Mouse (Mus musculus) left cerebral cortex, adult 9 months (tissue): ENCODE results near the gene Zfp988.
"Not testable (repeated sequence)": the region's sequence is repeated elsewhere in the genome, so short reads cannot be mapped to it uniquely, and the experiment has no call there.

ENCODE experiments used
- DNase-seq, 2 experiments: peaks; one replicate each; pipeline ENCODE4 v3.0.0; 2022; ENCODE audit warnings: low spot score in 2 of 2

Zfp988 gene

GRCm38 (mm10) chr4:147305436-147305835 lies at the start of gene Zfp988:
TSS of gene Zfp988 (plus strand) at chr4:147305674.
- DNase-seq, result not testable (repeated sequence)

DNA sequence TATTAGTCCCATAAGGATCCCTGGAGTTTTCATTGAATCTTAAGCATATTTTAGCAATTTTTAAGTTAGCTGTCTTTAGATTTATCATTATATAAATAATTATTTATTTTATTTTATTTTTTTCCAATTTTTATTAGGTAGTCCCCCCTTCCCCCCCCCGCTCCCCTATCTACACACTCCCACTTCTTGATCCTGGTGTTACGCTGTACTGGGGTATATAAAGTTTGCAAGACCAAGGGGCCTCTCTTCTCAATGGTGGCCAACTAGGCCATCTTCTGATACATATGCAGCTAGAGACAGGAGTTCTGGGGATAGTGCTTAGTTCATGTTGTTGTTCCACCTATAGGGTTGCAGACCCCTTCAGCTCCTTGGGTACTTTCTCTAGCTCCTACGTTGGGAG lies 42.8 kb upstream of the Zfp988 start:
- DNase-seq, result not testable (repeated sequence)

DNA sequence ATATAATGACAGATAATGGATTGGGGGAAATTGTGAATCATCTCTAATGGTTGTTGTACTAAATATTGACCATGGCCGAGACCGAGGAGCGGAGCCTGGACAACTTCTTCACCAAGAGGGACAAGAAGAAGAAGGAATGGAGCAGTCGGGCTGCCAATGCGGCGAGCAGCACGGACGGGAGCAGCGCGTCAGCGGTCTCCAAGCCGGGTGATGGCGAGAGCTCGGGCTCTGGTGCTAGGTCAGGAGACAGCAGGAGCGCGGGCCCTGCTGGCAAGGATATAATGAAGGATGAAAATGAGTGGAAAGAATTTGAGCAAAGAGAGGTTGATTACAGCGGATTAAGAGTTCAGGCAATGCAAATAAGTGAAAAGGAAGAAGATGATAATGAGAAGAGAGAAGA lies 38.2 kb upstream of the Zfp988 start:
- DNase-seq, result not testable (repeated sequence)

DNA sequence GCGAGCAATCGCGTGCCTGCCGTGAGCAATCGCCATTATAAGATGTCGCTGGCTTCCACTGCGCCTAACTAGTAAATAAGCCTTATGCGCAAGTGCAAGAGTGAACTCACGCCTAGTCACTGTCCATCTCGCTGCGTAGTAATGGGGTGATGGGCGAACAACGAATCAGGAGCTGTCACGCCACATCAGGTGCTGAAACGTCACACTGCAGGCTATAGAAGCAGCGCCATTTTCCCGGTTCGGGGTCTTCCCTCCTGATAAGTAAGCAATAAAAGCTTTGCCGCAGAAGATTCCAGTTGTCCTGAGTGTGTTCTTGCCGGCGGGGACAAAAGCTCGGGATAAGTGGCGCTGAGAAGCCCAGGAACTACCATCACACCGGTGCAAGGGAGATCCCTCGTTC lies 36.7 kb upstream of the Zfp988 start:
- DNase-seq, result not testable (repeated sequence)

- not testable (repeated sequence) for DNase-seq
Measured at GRCm38 (mm10) chr4:147270026-147270425, 35.4 kb upstream of the Zfp988 start.

GRCm38 (mm10) chr4:147271601-147272000 lies 33.9 kb upstream of the Zfp988 start:
- DNase-seq, result not testable (repeated sequence)

DNA sequence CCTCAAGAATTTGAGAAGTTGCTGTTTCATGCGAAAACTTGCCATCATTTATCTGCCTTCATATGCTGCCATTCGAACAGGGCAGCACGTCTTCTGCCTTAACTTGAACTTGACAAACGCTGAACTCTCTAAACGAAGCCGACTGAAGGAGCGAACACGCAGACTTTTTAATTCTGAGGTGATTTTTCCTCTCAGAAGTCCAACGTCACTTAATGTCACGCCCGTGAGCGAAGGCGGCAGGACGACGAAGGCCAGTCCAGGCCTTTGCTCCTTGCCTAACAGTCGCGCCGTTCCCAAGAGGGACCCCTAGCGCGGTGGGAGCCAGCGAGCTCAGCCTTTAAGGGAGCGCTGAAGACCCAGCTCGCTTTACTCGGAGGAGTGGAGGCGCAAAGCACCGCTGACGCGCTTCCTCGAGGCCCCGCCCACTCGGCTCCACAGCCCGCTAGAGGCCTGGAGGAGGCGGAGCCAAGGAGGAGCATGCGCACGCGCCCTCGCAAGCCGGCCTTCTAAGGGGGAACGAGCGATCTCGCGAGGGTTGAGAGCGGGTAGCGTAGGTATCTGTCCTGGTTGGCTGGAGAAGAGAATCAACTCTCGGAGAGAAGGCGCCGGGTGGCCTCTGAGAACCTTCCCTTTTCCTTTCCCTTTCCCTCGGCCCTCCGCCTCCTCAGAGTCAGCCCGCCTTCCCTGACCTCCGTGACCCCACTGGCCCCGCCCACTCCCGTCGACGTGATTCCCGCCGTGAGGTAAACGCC lies 30.3 kb upstream of the Zfp988 start:
- not testable (repeated sequence) for DNase-seq

DNA sequence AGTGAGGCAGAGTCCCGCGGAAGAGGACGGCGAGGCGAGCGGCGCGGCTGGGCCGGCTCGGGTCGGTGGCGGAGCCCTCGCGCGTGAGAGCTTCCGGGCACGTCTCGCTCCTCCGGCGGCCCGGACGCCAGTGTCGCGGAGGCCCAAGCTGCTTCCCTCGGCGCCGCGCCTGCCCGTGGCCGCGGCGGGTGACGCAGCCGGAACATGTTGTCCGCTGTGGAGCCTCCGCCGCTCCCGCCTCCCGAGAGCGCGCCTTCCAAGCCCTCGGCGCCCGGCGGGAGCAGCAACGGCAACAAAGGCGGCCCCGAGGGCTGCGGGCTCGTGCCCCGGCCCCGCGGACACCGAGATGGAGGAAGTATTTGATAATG lies 29.7 kb upstream of the Zfp988 start:
- not testable (repeated sequence) for DNase-seq

DNA sequence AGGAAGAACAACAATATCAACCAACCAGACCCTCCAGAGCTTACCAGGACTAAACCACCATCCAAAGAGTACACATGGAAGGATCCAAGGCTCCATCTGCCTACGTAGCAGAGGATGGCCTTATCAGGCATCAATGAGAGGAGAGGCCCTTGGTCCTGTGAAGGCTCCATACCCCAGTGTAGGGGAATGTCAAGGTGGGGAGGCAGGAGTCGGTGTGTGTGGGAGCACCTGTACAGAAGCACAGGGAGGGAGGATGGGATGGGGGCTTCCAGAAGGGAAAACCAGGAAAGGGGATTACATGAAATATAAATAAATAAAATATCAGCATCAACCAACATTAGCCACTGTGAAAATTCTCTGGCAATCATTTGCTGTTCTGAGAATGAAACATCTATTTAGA lies 25.1 kb upstream of the Zfp988 start:
- not testable (repeated sequence) for DNase-seq

DNA sequence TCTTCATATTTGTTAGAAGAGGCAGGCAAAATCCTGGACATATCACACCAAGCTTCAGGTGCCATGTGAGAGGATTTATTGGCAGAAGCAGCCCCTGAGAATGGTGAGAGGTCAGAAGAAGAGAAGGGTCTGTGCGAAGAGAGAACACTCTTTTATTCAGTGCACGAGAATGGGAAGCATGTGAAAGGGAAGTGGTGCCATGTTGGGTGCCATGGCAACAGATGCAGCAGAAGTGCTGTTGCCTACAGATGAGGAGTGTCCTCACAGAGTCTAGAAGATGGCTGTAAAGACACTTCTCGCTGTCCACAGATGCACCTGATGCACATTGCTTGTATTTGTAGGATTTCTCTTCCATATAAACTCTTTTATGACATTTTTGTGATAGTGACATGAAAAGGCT lies 6.9 kb upstream of the Zfp988 start:
- not testable (repeated sequence) for DNase-seq

GRCm38 (mm10) chr4:147302375-147302774 lies 3.1 kb upstream of the Zfp988 start:
- not testable (repeated sequence) for DNase-seq

DNA sequence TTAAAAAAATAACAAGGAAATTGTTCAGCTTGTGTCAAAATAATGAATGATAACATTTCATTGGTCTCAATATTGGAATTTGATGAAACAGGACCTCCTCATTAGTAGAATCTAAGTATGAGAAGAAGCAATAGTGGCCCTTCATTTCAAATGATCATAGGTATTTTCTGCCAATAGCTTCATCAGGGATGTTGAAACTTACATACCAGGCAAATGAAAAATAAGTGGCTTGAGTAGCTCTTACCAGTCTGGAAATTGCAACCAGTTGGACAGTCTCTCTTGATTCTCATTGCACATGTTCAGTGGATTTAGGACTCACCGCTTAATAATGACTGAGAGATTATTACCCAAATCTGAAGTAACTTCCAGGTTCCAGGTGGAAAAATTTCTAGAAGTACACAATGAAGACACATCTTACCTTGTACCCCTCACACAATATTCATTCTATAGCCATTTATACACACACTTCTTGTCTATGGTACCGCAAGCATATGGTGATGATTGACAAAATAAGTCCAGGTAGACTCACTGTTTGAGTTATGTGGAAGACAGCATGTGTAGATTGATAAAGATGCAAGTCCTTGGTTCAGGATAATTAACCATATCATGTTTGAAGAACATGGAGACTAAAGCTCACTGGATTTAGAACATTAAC lies 29.7 kb downstream of the Zfp988 start:
- DNase-seq, result not testable (repeated sequence)

- not testable (repeated sequence) for DNase-seq
Measured at GRCm38 (mm10) chr4:147335691-147336367, 30.4 kb downstream of the Zfp988 start.

- DNase-seq, result not testable (repeated sequence)
Measured at GRCm38 (mm10) chr4:147336368-147337195, 31.1 kb downstream of the Zfp988 start.

GRCm38 (mm10) chr4:147337520-147337919 lies 32.0 kb downstream of the Zfp988 start:
- not testable (repeated sequence) for DNase-seq

DNA sequence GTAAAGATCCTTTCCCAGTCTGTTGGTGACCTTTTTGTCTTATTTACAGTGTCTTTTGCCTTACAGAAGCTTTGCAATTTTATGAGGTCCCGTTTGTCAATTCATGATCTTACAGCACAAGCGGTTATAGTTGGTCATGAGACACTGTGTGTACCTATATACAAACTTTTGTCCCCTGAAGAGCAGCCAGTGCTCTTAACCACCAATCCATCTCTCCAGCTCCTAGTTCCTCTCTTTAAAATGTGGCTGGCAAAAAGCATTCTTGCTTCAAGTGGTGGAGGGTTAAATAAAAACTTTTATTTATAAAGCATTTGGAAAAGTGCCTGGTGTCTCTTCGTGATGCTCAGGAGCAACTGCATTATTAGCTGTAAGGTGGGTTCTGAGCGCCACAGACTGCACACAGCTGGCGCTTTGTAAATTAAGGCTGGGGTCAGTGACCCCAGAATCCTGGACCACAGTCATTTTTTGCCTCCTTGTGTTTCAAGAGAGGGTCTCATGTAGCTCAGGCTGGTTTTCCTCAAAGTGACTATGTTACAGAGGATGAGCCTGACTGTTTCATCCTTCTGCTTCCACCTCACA lies 32.6 kb downstream of the Zfp988 start:
- no peak for DNase-seq

- DNase-seq, result not testable (repeated sequence)
Measured at GRCm38 (mm10) chr4:147338706-147339105, 33.2 kb downstream of the Zfp988 start.

DNA sequence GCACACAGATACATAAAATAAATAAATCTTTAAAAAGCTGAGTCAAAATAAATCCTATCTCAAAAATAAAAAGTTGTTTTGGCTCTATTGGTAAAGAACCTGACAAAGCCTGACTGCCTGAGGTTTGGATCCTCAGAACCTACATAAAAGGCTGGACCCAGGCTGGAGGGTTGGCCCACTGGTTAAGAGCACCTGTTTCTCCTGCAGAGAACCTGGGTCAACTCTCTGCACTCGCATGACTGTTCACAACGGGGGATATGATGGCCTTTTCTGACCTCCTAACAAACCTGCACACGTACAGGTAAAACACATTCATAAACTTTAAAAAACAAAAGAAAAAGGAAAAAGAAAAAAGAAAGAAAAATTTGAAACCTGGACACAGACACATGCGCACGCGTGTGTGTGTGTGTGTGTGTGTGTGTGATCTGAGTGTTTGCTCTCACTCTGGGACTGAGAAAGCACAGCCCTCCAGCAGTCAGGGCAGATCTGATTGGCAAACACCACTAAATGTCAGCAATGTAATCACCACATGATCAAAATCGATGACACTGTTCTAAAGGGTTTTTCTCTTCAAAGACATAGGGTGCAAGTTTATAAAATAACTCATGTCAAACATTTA lies 34.2 kb downstream of the Zfp988 start:
- not testable (repeated sequence) for DNase-seq

DNA sequence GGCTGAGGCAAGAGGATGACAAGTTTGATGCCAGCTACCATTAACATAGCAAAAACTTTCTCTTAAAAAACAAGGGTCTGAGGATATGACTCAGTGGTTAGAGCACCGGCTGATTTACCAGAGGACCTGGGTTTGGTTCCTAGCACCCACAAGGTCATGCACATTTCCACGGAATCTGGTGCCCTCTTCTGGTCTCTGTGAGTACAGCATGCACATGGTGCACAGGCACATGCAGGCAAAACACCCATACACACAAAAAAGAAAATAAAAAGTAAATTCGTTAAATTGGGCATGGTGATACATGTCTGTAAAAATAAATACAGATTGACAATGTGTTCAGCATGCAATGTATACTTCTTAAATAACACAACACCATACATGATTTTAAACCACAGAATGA lies 34.8 kb downstream of the Zfp988 start:
- not testable (repeated sequence) for DNase-seq

DNA sequence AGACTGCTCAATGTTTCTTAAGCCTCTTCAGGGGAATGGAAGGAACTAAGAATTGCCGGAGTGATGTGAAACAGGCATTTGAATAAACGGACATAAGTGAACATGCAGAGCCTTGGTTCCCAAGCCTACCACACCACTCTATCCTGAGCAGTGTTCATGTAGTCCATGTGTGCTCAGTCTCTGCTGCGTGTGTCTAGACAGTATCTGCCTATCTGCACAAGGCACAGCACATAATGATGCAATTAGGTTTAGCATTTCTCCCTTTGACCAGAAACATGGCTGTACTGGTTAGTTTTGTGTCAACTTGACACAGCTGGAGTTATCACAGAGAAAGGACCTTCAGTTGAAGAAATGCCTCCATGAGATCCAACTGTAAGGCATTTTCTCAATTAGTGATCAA lies 35.4 kb downstream of the Zfp988 start:
- not testable (repeated sequence) for DNase-seq
